Mouse (Mus musculus): ENCODE data around the gene Fap.

- TF ChIP-seq CTCF (IDR thresholded peaks at IDR 0.05; ENCODE audit: extremely low read depth, insufficient read length, insufficient replicate concordance, low read depth, low read length) (no peak), POLR2A (IDR thresholded peaks at IDR 0.05; ENCODE audit: low read depth, low read length) (no peak)
These were observed 38.4 kb downstream of the Fap start for GRCm38 (mm10) chr2:62535483-62535882.
